Comparison of ENCODE assay signal across 8 mouse cellular contexts in genomic region chr10:80933421-80933979, GRCm38 (mm10). TPM values are rescaled to one million over a fixed set of nuclear protein-coding genes. Genes with fewer than 3 reads are reported as not detected.
A peak's percentile ranks its signal among the peaks of the same experiment; 100 is the strongest.
DNase-seq lines count a peak whose midpoint lies in the region; ATAC-seq and TF ChIP-seq lines count a peak whose summit lies in the region.

No protein-coding gene starts in this region.

- no peak for ATAC-seq in forebrain, embryonic 15.5 days (replicated peaks)
- ATAC-seq in intestine, postnatal 0 days = peak; percentile 11; the same call in 1 of the 2 replicates

- H3K9me3 ChIP-seq in forebrain, embryonic 15.5 days = no peaks in the 10 kb centered on the region
- no peaks in the 10 kb centered on the region for H3K9me3 ChIP-seq in intestine, postnatal 0 days (ENCODE audit: control insufficient read depth)
- H3K9me3 ChIP-seq in midbrain, embryonic 10.5 days (replicated peaks) = no peaks in the 10 kb centered on the region

- peak; percentile 58 for DNase-seq in adrenal gland, postnatal 14 days
- no peak for DNase-seq in adrenal gland, postnatal 4 days (ENCODE audit: low spot score in 2 of 2)
- peak; percentile 58 for DNase-seq in ES-CJ7 (ENCODE audit: low read depth, low spot score)
- DNase-seq in midbrain, embryonic 10.5 days (ENCODE audit: low spot score) = peak; percentile 25
- DNase-seq in frontal cortex, postnatal 10 days (ENCODE audit: low spot score in 2 of 2) = no peak
- no peak for DNase-seq in cerebellum, adult 11 months

- H3K4me2 ChIP-seq in forebrain, embryonic 15.5 days (replicated peaks) = peak overlapping the region; percentile 41
- peak overlapping the region; percentile 87 for H3K4me2 ChIP-seq in intestine, postnatal 0 days (replicated peaks; ENCODE audit: low read depth)

- no peaks in the 10 kb centered on the region for H3K36me3 ChIP-seq in forebrain, embryonic 15.5 days
- H3K36me3 ChIP-seq in intestine, postnatal 0 days (ENCODE audit: control insufficient read depth, insufficient read depth) = no peaks in the 10 kb centered on the region
- H3K36me3 ChIP-seq in midbrain, embryonic 10.5 days = no peaks in the 10 kb centered on the region

- no peak for TF ChIP-seq CTCF in intestine, postnatal 0 days (IDR thresholded peaks at IDR 0.05; ENCODE audit: low read depth)

- 3% methylated on average over 21 of the region's 21 CpGs for WGBS in forebrain, embryonic 15.5 days
- WGBS in intestine, postnatal 0 days = 2% methylated on average over 21 of the region's 21 CpGs
- 3% methylated on average over 21 of the region's 21 CpGs for WGBS in midbrain, embryonic 10.5 days

- peak overlapping the region; percentile 28 for H3K4me3 ChIP-seq in forebrain, embryonic 15.5 days
- H3K4me3 ChIP-seq in intestine, postnatal 0 days (ENCODE audit: low read depth, low read length) = 0 out of 2 replicates have a peak overlapping the region, but pooled peaks have one; percentile 21
- H3K4me3 ChIP-seq in midbrain, embryonic 10.5 days = peak overlapping the region; percentile 65

- peaks cover 81% of the 10 kb centered on the region for H3K4me1 ChIP-seq in forebrain, embryonic 15.5 days
- peaks cover 35% of the 10 kb centered on the region for H3K4me1 ChIP-seq in intestine, postnatal 0 days (replicated peaks; ENCODE audit: control insufficient read depth, insufficient read depth, low read length)
- H3K4me1 ChIP-seq in midbrain, embryonic 10.5 days = peaks cover 94% of the 10 kb centered on the region

- H3K27me3 ChIP-seq in forebrain, embryonic 15.5 days = peaks cover 52% of the 10 kb centered on the region
- no peaks in the 10 kb centered on the region for H3K27me3 ChIP-seq in intestine, postnatal 0 days (replicated peaks; ENCODE audit: control insufficient read depth, insufficient read depth, low read length)
- H3K27me3 ChIP-seq in midbrain, embryonic 10.5 days (ENCODE audit: low read depth, poor library complexity, severe bottlenecking) = peaks cover 91% of the 10 kb centered on the region

- H3K27ac ChIP-seq in forebrain, embryonic 15.5 days (replicated peaks) = no peak overlapping the region
- H3K27ac ChIP-seq in intestine, postnatal 0 days (ENCODE audit: low read depth, low read length) = peak overlapping the region; percentile 50; the same call in 1 of the 2 replicates
- H3K27ac ChIP-seq in midbrain, embryonic 10.5 days (replicated peaks) = no peak overlapping the region

- no peak overlapping the region for H3K9ac ChIP-seq in forebrain, embryonic 15.5 days (replicated peaks)
- H3K9ac ChIP-seq in intestine, postnatal 0 days (ENCODE audit: low read depth, low read length) = no peak overlapping the region

RNA-seq across cellular contexts. Expression of gene Gadd45b, which starts 3.6 kb away (rescaled TPM):
- 29.8 and 91.3 TPM in 2 replicates for total RNA-seq in adrenal gland, postnatal 14 days (2021)
- total RNA-seq in adrenal gland, postnatal 4 days (2021) = 10 to 100 TPM; 10.9 to 11.1 TPM
- 5.5 and 5.9 TPM in 2 replicates for polyA plus RNA-seq in forebrain, embryonic 15.5 days (2015; fragmentation: Nextera tagmentation; extraction: Ambion mirVana)
- 19.9 and 20.1 TPM in 2 replicates for polyA plus RNA-seq in intestine, postnatal 0 days (2015; fragmentation: Nextera tagmentation; extraction: Ambion mirVana)
- 6.1 and 9.2 TPM in 2 replicates for polyA plus RNA-seq in midbrain, embryonic 10.5 days (2016; fragmentation: Nextera tagmentation; extraction: Ambion mirVana)

RNA-seq across cellular contexts. Expression of gene Lmnb2, which starts 15.5 kb away (rescaled TPM):
- total RNA-seq in adrenal gland, postnatal 14 days (2021) = 14.9 and 15.8 TPM in 2 replicates
- total RNA-seq in adrenal gland, postnatal 4 days (2021) = 10 to 100 TPM; 18.5 to 23.1 TPM
- polyA plus RNA-seq in forebrain, embryonic 15.5 days (2015; fragmentation: Nextera tagmentation; extraction: Ambion mirVana) = 50.6 and 53.5 TPM in 2 replicates
- 12.5 and 12.9 TPM in 2 replicates for polyA plus RNA-seq in intestine, postnatal 0 days (2015; fragmentation: Nextera tagmentation; extraction: Ambion mirVana)
- polyA plus RNA-seq in midbrain, embryonic 10.5 days (2016; fragmentation: Nextera tagmentation; extraction: Ambion mirVana) = 77.9 and 84.7 TPM in 2 replicates

RNA-seq across cellular contexts. Expression of gene Timm13, which starts 32.7 kb away (rescaled TPM):
- total RNA-seq in adrenal gland, postnatal 14 days (2021) = 252 and 257 TPM in 2 replicates
- total RNA-seq in adrenal gland, postnatal 4 days (2021) = 100 to 1,000 TPM; 162 to 179 TPM
- 326 and 357 TPM in 2 replicates for polyA plus RNA-seq in forebrain, embryonic 15.5 days (2015; fragmentation: Nextera tagmentation; extraction: Ambion mirVana)
- polyA plus RNA-seq in intestine, postnatal 0 days (2015; fragmentation: Nextera tagmentation; extraction: Ambion mirVana) = 358 and 367 TPM in 2 replicates
- 335 and 382 TPM in 2 replicates for polyA plus RNA-seq in midbrain, embryonic 10.5 days (2016; fragmentation: Nextera tagmentation; extraction: Ambion mirVana)

Comparison
In these comparisons a context has a peak if more than half of its experiments do, and no peak if none do; other contexts are left out.
1. DNase-seq: peak in adrenal gland, postnatal 14 days (single experiment), ES-CJ7 (single experiment) and midbrain, embryonic 10.5 days (single experiment); none in adrenal gland, postnatal 4 days (0 of 2), frontal cortex, postnatal 10 days (0 of 2) and cerebellum, adult 11 months (single experiment).
2. Peak in every context shown above with its lines, with median percentiles within 50 percentile points of each other: H3K4me3 ChIP-seq.